Mouse (Mus musculus): ENCODE data around the gene Mgat4d. TPM values are rescaled to one million over a fixed set of nuclear protein-coding genes. Genes with fewer than 3 reads are reported as not detected.

The Mgat4d gene
- total RNA-seq, 2 experiments from 2014 or later: not detected

Other genes starting within 250 kb of the Mgat4d start
- 2.5 and 2.7 TPM in 2 replicates for gene Tbc1d9, start 183.1 kb upstream of the Mgat4d start, total RNA-seq (2015; ENCODE audit: low replicate concordance)
- gene Tbc1d9, start 183.1 kb upstream of the Mgat4d start, total RNA-seq (2017; ENCODE audit: low replicate concordance): 2.0 and 2.6 TPM in 2 replicates
- gene Gm10645, start 182.3 kb upstream of the Mgat4d start, total RNA-seq (2015; ENCODE audit: low replicate concordance): not detected in 2 replicates
- not detected in 2 replicates for gene Gm10645, start 182.3 kb upstream of the Mgat4d start, total RNA-seq (2017; ENCODE audit: low replicate concordance)
- not detected in 2 replicates for gene Ucp1, start 58.1 kb upstream of the Mgat4d start, total RNA-seq (2015; ENCODE audit: low replicate concordance)
- not detected in 2 replicates for gene Ucp1, start 58.1 kb upstream of the Mgat4d start, total RNA-seq (2017; ENCODE audit: low replicate concordance)
- gene Elmod2, start 16.0 kb upstream of the Mgat4d start, total RNA-seq (2015; ENCODE audit: low replicate concordance): 5.8 and 6.9 TPM in 2 replicates
- gene Elmod2, start 16.0 kb upstream of the Mgat4d start, total RNA-seq (2017; ENCODE audit: low replicate concordance): 8.8 and 12.5 TPM in 2 replicates
- 0.63 and 0.77 TPM in 2 replicates for gene Clgn, start 41.4 kb downstream of the Mgat4d start, total RNA-seq (2015; ENCODE audit: low replicate concordance)
- gene Clgn, start 41.4 kb downstream of the Mgat4d start, total RNA-seq (2017; ENCODE audit: low replicate concordance): 1.3 and 4.3 TPM in 2 replicates
- gene Scoc, start 109.9 kb downstream of the Mgat4d start, total RNA-seq (2015; ENCODE audit: low replicate concordance): 40.9 and 47.0 TPM in 2 replicates
- 52.7 and 55.6 TPM in 2 replicates for gene Scoc, start 109.9 kb downstream of the Mgat4d start, total RNA-seq (2017; ENCODE audit: low replicate concordance)
- gene Olfr370, start 187.3 kb downstream of the Mgat4d start, total RNA-seq (2015; ENCODE audit: low replicate concordance): not detected in 2 replicates
- gene Olfr370, start 187.3 kb downstream of the Mgat4d start, total RNA-seq (2017; ENCODE audit: low replicate concordance): not detected in 2 replicates
- 49.8 and 57.9 TPM in 2 replicates for gene Ndufb7, start 218.2 kb downstream of the Mgat4d start, total RNA-seq (2015; ENCODE audit: low replicate concordance)
- 59.0 and 89.2 TPM in 2 replicates for gene Ndufb7, start 218.2 kb downstream of the Mgat4d start, total RNA-seq (2017; ENCODE audit: low replicate concordance)

All from erythroblast, adult 5-6 weeks (primary cell).